Mouse (Mus musculus): ENCODE measurements at regions not wholly inside any gene's neighbourhood (a gene's known extent, or its start where the extent isn't known, plus 50 kb on each side); places are given as distances from the start of the nearest gene placed in this dataset.
"Not testable (repeated sequence)": the region's sequence is repeated elsewhere in the genome, so short reads cannot be mapped to it uniquely, and the experiment has no call there.

GRCm38 (mm10) chr7:116701466-116702342 is 197.5 kb downstream of the Nucb2 start:
- WGBS (ENCODE audit: insufficient replicate concordance), result 35% methylated on average over 14 of the region's 14 CpGs
- no peak for ATAC-seq

GRCm38 (mm10) chr7:116702596-116702995 is 198.4 kb downstream of the Nucb2 start:
- no peak for ATAC-seq
- WGBS (ENCODE audit: insufficient replicate concordance), result 65% methylated on average over 2 of the region's 2 CpGs
- Histone ChIP-seq H3K9me3 (replicated peaks) (0 out of 2 replicates have a peak, but pooled peaks cover 4% of the 10 kb centered on the region), H3K4me1 (no peaks in the 10 kb centered on the region), H3K9ac (no peak overlapping the region), H3K36me3 (no peaks in the 10 kb centered on the region), H3K27ac (no peak overlapping the region), H3K4me3 (no peak overlapping the region), H3K27me3 (replicated peaks) (no peaks in the 10 kb centered on the region), H3K4me2 (no peak overlapping the region)

More at GRCm38 (mm10) chr7:116701466-116702342, 197.5 kb downstream of the Nucb2 start:
- Histone ChIP-seq H3K4me2 (no peak overlapping the region), H3K27me3 (replicated peaks) (no peaks in the 10 kb centered on the region), H3K4me3 (no peak overlapping the region), H3K27ac (no peak overlapping the region), H3K4me1 (no peaks in the 10 kb centered on the region), H3K9me3 (replicated peaks) (0 out of 2 replicates have a peak, but pooled peaks cover 4% of the 10 kb centered on the region), H3K36me3 (no peaks in the 10 kb centered on the region), H3K9ac (no peak overlapping the region)

GRCm38 (mm10) chr7:116711541-116711940 is 207.4 kb downstream of the Nucb2 start:
- H3K4me2 ChIP-seq, result no peak overlapping the region
- no peak overlapping the region for H3K4me3 ChIP-seq
- WGBS (ENCODE audit: insufficient replicate concordance), result 69% methylated on average over 2 of the region's 2 CpGs
- no peaks in the 10 kb centered on the region for H3K27me3 ChIP-seq (replicated peaks)
- no peaks in the 10 kb centered on the region for H3K9me3 ChIP-seq (replicated peaks)
- no peak overlapping the region for H3K27ac ChIP-seq
- ATAC-seq, result no peak
- no peaks in the 10 kb centered on the region for H3K36me3 ChIP-seq
- H3K4me1 ChIP-seq, result no peaks in the 10 kb centered on the region
- no peak overlapping the region for H3K9ac ChIP-seq

GRCm38 (mm10) chr7:116713200-116713599 is 209.0 kb downstream of the Nucb2 start:
- Histone ChIP-seq H3K4me3 (no peak overlapping the region), H3K9me3 (replicated peaks) (no peaks in the 10 kb centered on the region), H3K9ac (no peak overlapping the region), H3K4me2 (no peak overlapping the region), H3K4me1 (no peaks in the 10 kb centered on the region), H3K36me3 (no peaks in the 10 kb centered on the region), H3K27me3 (replicated peaks) (no peaks in the 10 kb centered on the region), H3K27ac (no peak overlapping the region)
- WGBS (ENCODE audit: insufficient replicate concordance), result 63% methylated on average over 8 of the region's 8 CpGs
- no peak for ATAC-seq

GRCm38 (mm10) chr7:116715234-116716046 is 211.3 kb downstream of the Nucb2 start:
- WGBS (ENCODE audit: insufficient replicate concordance), result 46% methylated on average over 10 of the region's 10 CpGs
- Histone ChIP-seq H3K27me3 (replicated peaks) (no peaks in the 10 kb centered on the region), H3K27ac (no peak overlapping the region), H3K4me3 (no peak overlapping the region), H3K9ac (no peak overlapping the region), H3K4me2 (no peak overlapping the region), H3K36me3 (no peaks in the 10 kb centered on the region), H3K4me1 (no peaks in the 10 kb centered on the region), H3K9me3 (replicated peaks) (no peaks in the 10 kb centered on the region)
- no peak for ATAC-seq

- Histone ChIP-seq H3K27me3 (replicated peaks) (no peaks in the 10 kb centered on the region), H3K4me2 (no peak overlapping the region), H3K27ac (no peak overlapping the region), H3K4me1 (no peaks in the 10 kb centered on the region), H3K9me3 (replicated peaks) (no peaks in the 10 kb centered on the region), H3K4me3 (no peak overlapping the region), H3K9ac (no peak overlapping the region), H3K36me3 (no peaks in the 10 kb centered on the region)
- no peak for ATAC-seq
- WGBS (ENCODE audit: insufficient replicate concordance), result 49% methylated on average over 2 of the region's 2 CpGs
These were observed 224.2 kb downstream of the Nucb2 start for GRCm38 (mm10) chr7:116728379-116728778.

- Histone ChIP-seq H3K9ac (no peak overlapping the region), H3K36me3 (no peaks in the 10 kb centered on the region), H3K27me3 (replicated peaks) (no peaks in the 10 kb centered on the region), H3K4me1 (no peaks in the 10 kb centered on the region), H3K27ac (no peak overlapping the region), H3K9me3 (replicated peaks) (no peaks in the 10 kb centered on the region), H3K4me2 (no peak overlapping the region), H3K4me3 (no peak overlapping the region)
- ATAC-seq, result no peak
- WGBS (ENCODE audit: insufficient replicate concordance), result 61% methylated on average over 4 of the region's 4 CpGs
These were observed 225.6 kb downstream of the Nucb2 start for GRCm38 (mm10) chr7:116729795-116730194.

- no peak overlapping the region for H3K27ac ChIP-seq
- 53% methylated on average over 3 of the region's 3 CpGs for WGBS (ENCODE audit: insufficient replicate concordance)
- ATAC-seq, result no peak
- H3K36me3 ChIP-seq, result no peaks in the 10 kb centered on the region
- no peak overlapping the region for H3K4me2 ChIP-seq
- H3K9ac ChIP-seq, result no peak overlapping the region
- H3K4me1 ChIP-seq, result no peaks in the 10 kb centered on the region
- no peaks in the 10 kb centered on the region for H3K9me3 ChIP-seq (replicated peaks)
- no peaks in the 10 kb centered on the region for H3K27me3 ChIP-seq (replicated peaks)
- no peak overlapping the region for H3K4me3 ChIP-seq
These were observed 231.5 kb downstream of the Nucb2 start for GRCm38 (mm10) chr7:116735676-116736075.

- ATAC-seq, result no peak
- Histone ChIP-seq H3K36me3 (no peaks in the 10 kb centered on the region), H3K27ac (no peak overlapping the region), H3K4me1 (no peaks in the 10 kb centered on the region), H3K27me3 (replicated peaks) (no peaks in the 10 kb centered on the region), H3K4me2 (no peak overlapping the region), H3K9me3 (replicated peaks) (no peaks in the 10 kb centered on the region), H3K9ac (no peak overlapping the region), H3K4me3 (no peak overlapping the region)
- 64% methylated on average over 4 of the region's 4 CpGs for WGBS (ENCODE audit: insufficient replicate concordance)
These were observed 232.2 kb downstream of the Nucb2 start for GRCm38 (mm10) chr7:116736333-116736732.

GRCm38 (mm10) chr7:116738009-116738408 is 233.8 kb downstream of the Nucb2 start:
- 76% methylated on average over 4 of the region's 4 CpGs for WGBS (ENCODE audit: insufficient replicate concordance)
- H3K9me3 ChIP-seq (replicated peaks), result no peaks in the 10 kb centered on the region
- H3K4me1 ChIP-seq, result no peaks in the 10 kb centered on the region

GRCm38 (mm10) chr7:116754556-116754955 is 250.4 kb downstream of the Nucb2 start:
- ATAC-seq, result no peak
- no peak overlapping the region for H3K4me2 ChIP-seq
- no peak overlapping the region for H3K9ac ChIP-seq
- no peaks in the 10 kb centered on the region for H3K9me3 ChIP-seq (replicated peaks)
- H3K36me3 ChIP-seq, result no peaks in the 10 kb centered on the region
- no peak overlapping the region for H3K4me3 ChIP-seq
- no peaks in the 10 kb centered on the region for H3K27me3 ChIP-seq (replicated peaks)
- H3K27ac ChIP-seq, result no peak overlapping the region
- no peaks in the 10 kb centered on the region for H3K4me1 ChIP-seq

More at GRCm38 (mm10) chr7:116738009-116738408, 233.8 kb downstream of the Nucb2 start:
- H3K4me2 ChIP-seq, result no peak overlapping the region
- no peak overlapping the region for H3K27ac ChIP-seq
- H3K36me3 ChIP-seq, result no peaks in the 10 kb centered on the region
- ATAC-seq, result no peak
- no peak overlapping the region for H3K9ac ChIP-seq
- no peak overlapping the region for H3K4me3 ChIP-seq
- H3K27me3 ChIP-seq (replicated peaks), result no peaks in the 10 kb centered on the region

GRCm38 (mm10) chr7:116792181-116792580 is 288.0 kb downstream of the Nucb2 start:
- not testable (repeated sequence) for H3K27ac ChIP-seq; H3K36me3 ChIP-seq; H3K4me1 ChIP-seq; ATAC-seq; H3K27me3 ChIP-seq (replicated peaks); H3K4me3 ChIP-seq; H3K9me3 ChIP-seq (replicated peaks); H3K4me2 ChIP-seq; H3K9ac ChIP-seq
- WGBS (ENCODE audit: insufficient replicate concordance), result 73% methylated on average over 19 of the region's 19 CpGs
